Mouse (Mus musculus) testis, postnatal 14 days (tissue): ENCODE measurements around the gene Bbs7.
"Not testable (repeated sequence)": the region's sequence is repeated elsewhere in the genome, so short reads cannot be mapped to it uniquely, and the experiment has no call there.

Experiments
- DNase-seq: peaks from one replicate; pipeline ENCODE4 v3.0.0; 2021; ENCODE audit warnings: low spot score

The Bbs7 gene

DNA sequence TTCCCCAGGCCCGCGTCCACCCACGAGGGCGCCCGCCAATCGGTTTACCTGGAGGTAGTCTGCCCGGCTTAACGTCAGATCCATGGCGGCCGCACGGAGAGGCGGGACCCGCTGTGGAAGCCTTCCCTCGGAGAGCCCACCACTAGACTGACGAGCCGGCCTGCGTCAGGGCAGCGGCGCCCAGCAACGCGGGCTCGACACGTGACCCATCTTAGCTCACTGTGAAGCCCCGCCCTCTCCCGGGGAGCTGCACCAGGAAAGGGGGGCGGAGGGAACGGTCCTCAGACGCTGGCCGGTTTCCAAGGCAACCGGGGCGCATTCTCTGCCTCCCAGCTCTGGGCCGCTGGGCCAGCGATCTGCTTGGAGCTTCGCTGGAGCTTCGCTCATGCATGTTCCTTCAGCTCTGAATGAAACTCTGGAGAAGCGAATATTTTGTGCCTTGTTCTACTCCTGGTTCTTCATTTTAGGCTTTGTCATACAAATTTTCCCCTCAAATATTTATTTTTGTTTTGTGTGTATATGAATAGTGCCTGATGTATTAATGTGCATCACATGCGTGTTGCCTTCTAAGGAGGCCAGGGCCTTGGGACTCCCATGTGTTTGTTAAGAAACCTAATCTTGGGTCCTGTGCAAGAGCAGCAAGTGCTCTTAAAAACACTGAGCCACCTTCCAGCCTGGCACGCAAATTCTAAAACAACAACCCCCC lies at the start of gene Bbs7:
Gene Bbs7 (minus strand): TSS at position 276 of the 706 bp plus-strand sequence.
- DNase-seq: peak; percentile 93

DNA sequence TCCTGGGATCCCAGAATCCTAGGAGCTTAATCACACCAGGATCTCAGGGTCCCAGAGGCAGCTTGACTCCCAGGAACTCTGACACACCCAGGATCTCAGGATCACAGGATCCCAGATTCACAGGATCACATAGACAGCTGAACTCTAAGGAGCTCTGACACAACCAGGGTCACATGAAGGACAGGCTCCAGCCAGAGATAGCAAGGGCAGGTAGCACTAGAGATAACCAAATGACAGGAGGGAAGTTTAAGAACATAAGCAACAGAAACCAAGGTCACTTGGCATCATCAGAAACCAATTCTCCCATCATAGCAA lies 31.9 kb upstream of the Bbs7 start:
- not testable (repeated sequence) for DNase-seq

DNA sequence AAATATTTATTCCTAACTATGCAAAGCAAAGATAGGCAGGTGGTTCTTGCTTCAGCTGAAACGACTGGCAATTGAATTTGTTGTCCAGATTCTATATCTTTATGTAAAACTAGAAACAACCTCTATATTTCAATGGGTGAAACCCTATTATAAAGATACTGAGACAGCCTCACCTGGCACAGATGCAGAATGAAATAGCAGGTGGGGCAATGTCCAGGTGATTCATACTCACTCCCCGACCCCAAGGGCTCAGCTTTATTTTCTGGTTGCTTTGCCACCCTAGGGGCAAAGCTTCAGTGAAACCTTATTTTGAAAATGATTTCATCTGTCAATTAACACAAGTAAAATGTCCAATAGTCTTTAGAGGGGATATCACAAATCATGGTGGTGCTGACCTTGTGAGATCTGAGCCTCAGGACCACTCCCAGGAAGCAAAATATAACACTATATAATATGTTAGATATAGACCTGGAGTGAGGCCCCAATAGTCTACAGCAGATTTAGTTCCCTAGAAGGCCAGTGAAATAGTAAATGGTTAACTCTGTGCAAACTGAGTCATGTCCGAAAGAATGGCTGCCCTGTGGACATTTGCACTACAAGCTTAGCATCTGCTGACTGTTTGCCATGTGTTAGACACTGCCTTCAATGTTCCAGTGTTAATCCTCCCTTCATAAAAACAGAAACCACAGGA lies 31.4 kb upstream of the Bbs7 start:
- DNase-seq: no peak

DNA sequence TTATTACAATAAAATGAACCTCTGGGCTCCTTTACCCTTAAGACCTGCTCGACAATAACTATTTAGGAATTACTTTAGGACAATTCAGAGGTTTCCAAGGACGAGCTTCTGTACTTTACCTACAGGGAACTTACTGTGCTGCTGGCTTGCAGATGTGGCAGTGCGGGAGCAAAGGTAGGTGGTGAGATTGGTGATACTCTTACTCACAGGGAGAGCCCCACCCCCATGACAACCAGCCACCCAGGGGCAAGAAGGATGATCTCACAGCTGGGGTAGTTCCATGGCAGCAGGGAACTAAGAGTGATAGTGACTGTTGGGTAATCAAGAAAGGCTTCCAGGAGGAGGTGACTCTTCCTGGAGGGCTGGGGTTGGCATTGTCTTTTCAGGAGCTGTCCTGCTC lies 30.1 kb upstream of the Bbs7 start:
- DNase-seq: no peak

DNA sequence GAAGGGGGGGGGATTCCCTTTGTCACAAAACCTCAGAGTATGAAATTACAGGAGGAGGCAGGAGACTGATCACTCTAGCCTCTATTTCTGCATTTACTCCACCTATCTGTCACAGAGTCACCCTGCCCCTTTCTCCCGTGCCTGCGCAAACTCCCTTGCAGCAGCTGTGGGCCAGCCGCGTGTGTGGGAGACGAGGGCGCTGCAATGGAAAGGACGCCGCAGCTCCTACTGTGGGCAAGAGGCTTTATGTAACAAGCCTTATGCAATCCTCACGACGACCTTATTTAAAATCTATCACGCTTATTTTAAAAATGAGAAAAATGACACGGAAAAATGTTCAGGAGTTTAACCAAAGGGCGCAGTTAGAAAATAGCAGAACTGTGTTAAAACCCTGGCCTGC lies 29.5 kb upstream of the Bbs7 start:
- no peak for DNase-seq

DNA sequence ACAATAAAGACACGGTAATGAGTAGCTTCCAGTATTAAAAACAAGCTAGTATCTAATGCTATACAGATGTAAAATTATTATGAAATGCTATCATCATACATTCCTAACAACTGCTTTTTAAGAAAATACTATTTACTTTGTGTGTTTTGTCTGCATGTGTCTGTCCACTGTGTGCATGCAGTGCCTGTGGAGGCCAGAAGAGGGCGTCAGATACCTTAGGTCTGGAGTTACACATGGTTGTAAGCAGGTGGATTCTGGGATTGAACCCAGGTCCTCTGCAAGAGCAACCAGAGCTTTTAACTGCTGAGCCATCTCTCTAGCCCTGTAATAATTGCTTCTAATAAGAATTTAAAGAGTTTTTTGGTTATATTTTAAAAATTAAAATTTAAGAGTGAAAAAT lies 27.5 kb upstream of the Bbs7 start:
- DNase-seq: no peak

DNA sequence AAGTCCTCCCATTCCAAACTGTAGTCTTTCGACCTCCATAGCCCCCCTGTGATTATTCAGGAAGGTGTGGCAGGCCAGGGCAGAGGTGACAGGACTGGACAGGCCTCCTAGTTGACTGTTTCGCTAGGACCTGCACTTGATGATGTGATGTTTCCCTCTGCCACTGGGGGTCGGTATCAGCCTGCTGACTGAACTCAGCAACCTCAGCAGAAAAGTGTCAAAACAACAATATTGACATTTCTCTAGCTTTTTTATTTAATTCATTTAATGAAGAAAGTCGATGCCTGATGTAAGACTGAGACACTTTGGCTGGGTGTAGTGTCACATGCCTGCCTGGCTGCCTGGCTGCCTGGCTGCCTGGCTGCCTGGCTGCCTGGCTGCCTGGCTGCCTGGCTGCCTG lies 22.2 kb upstream of the Bbs7 start:
- no peak for DNase-seq

DNA sequence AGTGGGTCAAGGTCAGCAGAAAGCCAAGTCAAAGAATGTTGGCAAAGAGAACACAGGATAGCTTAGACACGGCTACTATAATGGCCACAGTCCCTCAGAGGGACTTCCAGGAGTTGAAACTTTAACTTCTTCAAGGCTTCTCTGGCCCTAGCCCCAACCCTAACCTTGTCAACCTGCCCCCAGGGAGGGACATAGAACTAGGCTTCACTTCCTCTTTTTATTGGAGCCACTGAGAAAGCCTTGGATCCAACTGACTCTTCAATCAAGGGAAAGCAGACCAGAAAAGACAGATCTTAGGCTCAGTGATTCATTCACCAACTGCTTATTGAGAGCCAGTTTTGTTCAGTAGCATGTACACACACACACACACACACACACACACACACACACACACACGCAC lies 13.5 kb upstream of the Bbs7 start:
- DNase-seq: no peak

DNA sequence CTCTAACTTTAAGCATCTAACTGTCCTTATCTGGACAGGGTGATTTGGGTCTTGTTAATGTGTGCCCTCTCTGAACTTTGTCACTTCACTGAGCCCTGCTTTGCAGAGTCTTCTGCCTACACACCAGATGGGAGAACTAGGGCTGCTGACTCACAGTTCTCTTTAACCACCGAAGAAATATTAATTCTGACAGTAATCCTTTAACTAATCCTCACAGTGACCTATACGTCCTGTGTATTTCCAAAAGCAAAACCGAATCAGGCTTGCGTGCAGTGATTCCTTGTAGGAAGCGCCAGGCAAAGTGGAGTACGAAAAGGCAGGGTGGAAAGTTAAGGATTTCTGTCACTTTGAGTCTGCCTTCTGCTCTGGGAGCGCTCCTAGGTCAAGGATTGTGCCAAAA lies 4.9 kb upstream of the Bbs7 start:
- no peak for DNase-seq

DNA sequence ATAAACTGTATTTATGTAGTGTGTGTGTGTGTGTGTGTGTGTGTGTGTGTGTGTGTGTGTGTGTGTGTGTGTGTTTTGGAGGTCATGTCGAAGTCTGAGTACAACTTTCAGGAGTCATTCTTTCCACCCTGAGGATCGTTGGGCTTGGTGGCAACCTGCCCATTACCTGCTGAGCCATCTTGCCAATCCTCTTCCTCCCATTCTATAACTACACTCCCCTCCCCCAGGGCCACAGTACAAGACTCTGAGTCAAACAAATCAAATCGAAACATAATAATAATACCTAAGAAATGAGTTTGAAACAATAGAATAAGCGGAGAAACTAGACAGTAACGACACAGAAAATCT lies 605 bp upstream of the Bbs7 start:
- no peak for DNase-seq

DNA sequence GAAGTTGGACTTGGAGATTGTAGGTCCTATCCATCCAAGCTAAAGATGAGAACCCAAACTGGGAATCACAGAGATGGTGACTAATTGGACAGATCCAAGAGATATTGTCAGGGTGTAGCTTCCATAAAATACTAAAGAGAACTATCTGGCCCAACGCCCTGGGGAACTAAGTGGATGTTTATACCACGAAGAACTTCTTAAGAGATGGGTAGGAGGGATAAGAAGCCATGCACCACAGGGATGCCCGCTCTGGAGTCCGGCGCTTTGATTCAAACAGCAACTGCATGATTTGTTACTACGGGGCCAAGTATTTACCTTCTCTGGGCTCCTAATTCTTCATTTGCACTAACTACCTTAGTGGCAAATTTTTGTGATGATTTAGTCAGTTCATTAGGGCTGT lies 590 bp downstream of the Bbs7 start:
- DNase-seq: no peak

DNA sequence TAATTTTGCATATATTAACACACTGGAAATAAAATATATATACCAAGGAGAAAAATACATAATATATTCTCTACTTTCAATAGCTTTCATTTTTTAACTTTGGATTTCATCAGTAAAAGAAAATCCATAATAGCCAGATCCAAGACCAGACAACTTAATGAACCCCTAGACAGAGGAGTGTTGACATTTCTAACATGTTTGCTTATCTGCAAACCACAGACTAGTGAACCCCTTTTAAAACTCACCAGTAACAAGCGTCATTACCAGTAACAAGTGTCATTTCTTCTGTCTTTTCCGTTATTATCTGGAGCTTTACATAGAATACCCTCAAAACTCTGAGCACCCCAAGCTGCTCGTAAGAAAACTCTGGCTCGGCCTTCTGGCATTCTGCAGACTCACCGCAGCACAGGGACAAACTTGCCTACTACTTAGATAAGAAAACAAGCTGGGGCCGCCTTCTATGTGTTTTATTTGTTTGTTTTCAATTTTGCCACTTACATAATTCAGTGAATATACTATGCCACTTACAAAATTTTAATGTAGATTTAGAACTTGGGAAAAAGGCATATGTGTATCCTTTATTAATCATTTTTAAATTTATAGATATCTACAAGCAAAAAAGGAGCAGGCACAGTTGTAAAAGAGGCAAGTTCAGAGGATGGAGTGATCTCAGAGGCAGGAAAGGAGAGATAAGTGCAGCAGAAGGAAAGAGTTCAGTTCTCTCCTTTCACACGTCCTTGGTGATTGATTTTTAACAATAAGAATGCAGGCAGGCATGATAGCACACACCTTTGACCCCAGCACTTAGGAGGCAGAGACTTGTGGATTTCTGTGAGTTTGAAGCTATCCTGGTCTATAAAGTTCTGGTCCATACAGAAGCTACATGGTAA lies 7.1 kb downstream of the Bbs7 start:
- no peak for DNase-seq

DNA sequence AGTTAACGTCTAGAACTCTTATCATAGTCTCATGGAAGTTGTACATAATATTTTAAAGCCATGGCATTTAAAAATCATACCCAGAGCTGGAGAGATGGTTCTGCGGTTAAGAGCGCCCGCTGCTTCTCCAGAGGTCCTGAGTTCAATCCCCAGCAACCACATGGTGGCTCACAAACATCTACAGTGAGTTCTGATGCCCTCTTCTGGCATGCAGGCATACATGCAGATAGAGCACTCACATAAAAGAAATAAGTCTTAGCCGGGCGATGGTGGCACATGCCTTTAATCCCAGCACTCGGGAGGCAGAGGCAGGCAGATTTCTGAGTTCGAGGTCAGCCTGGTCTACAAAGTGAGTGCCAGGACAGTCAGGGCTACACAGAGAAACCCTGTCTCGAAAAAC lies 13.5 kb downstream of the Bbs7 start:
- not testable (repeated sequence) for DNase-seq

DNA sequence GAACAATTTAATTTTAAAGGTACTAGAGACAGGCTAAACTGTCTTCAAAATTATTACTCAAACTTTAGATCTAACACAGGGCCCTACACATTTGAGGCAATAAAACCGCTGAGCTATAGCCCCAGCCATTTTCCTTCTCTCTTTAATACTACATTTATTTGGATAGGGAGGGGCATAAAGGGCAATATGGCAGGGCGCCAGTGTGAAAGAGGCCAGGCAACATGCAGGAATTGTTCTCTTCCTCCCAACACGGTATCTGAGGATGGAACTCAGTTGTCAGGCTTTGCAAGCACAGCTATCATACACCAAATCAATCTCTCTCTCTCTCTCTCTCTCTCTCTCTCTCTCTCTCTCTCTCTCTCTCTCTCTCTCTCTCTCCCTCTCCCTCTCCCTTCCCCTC lies 14.5 kb downstream of the Bbs7 start:
- DNase-seq: no peak

DNA sequence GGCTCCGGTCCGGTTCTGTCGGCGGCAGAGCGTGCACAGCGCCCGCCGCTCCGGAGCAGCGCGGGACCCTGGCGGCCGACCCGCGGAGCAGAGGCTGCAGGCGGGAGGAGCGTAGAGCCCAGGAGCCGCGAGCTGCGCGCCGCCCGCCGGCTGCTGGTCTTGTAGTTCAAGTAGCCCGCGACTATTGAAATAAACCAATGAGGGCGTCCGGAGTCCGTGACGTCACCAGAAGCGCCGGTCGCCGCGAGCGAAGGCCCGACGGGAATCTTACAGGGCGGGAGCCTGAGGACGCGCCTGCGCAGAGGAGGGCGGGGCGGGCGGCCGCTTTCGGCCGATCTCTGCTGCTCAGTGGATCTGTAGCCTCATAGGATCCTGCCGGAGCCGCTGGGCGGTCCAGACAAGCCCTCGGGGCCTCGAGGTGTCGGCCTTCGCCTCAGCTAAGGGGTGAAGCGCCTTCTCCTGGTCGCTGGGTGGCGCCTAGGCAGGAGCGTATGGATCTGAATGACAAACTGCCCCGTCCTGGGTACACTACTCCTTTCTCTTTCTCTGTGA lies 41.4 kb downstream of the Bbs7 start, which contains the start of gene Ccna2:
Gene Ccna2 (minus strand): TSS at position 324 of the 552 bp plus-strand sequence.
- DNase-seq: peak; percentile 99

DNA sequence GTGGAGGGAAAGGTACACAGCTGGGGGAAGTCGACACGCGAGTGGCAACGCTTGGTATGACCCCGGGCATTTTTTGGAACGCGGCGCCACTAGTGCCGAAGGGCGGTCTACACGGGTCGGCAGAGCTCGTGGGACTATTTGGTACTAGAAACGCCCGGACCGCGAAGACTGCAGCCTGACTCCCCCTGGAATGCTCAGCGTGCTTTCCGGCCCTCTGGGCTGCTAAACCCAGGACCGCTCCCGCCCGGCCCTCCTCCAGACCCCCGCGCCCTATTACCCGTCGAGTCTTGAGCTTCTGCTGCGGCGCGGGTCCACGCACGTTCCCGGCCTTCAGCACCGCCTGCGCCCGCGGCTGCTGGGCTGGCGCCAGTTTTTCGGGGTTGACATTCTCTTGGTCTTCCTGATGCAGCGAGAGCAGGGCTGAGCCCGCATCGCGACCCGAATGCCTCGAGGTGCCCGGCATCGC lies 41.9 kb downstream of the Bbs7 start:
- DNase-seq: no peak

DNA sequence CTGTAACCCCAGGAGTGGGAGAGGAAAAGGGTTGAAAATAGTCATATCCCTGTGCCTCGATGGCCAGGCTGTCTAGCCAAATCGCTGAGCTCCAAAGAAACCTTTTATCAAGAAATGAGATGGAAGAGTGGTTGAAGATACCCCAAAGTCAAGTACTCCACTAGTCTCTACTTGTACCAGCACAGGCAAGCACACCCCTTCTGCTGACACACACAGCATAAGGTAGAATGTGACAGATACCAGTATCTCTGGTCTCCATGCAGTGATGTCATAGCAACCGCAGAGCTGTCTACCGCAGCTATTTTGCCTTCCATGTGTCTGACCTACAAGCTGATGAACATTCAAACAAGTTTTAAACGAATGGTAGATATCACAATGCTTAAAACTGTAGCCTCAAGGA lies 43.4 kb downstream of the Bbs7 start:
- DNase-seq: no peak

DNA sequence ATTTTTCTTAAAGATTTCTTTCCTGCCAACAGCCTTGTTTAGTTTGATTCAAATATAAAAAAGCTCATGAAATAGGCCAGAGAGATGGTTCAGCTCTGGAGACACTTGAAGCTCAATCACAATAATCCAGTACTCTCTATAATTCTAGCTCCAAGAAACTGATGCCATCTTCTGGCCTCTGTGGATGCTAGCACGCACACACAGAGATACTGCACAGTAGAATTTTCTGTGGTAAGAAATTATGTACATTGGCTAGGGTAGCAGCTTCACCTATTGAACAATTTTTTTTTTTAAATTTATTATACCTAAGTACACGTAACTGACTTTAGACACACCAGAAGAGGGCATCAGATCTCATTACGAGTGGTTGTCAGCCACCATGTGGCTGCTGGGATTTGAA lies 49.6 kb downstream of the Bbs7 start:
- DNase-seq: no peak

DNA sequence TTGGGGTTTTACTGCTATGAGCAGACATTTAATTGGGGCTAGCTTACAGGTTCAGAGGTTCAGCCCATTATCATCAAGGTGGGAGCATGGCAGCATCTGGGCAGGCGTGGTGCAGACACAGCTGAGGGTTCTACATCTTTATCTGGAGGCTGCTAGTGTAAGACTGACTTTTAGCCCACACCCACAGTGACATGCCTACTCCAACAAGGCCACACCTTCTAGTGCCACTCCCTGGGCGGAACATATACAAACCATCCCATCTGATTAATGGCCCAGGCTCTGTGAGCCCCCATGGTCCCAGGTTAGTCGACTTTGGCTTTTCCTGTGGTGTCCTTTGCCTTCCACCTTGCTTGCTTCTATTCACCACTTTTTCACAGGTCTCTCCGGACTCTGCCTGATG lies 53.7 kb downstream of the Bbs7 start:
- DNase-seq: no peak

DNA sequence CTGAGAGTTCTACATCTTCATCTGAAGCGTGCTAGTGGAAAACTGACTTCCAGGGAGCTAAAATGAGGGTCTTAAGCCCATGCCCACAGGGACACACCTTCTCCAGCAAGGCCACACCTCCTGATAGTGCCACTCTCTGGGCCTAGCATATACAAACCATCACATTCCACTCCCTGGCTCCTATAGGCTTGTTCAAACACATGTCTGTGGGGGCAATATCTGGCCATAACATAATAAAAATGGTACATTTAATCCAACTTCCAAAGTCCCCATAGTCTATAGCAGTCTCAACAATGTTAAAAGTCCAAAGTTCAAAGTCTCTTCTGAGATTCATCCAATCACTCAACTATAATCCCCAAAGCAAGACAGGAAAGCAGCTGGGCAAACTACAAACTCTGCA lies 55.7 kb downstream of the Bbs7 start:
- DNase-seq: no peak

DNA sequence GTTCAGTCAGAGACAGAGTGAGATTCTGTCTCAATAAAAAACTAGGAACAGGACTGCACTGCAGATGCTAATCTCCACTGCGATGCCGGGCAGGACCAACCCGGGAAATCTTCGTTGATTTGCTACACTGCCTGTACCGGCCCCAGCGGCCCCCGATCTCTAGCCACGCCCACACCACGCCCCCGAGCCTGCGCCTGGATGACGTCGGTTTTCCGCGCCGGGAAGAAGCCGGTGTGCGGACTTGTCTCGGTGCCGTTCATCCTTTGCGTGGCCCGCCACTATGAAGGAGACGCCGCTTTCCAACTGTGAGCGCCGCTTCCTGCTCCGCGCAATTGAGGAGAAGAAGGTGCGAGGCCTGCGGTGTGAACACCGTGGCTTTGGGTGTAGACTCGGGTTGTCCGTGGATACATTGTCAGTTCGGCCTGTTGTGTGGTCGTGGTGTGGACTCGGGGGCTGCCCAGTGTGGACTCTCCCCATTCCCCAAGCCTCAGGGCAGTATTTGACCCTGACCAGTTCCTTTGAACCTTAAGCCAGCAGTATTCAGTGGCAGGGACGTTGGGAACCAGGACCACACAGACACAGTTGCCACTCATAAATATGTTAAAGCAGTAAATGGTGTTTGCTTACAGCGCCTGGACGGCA lies 60.8 kb downstream of the Bbs7 start, which contains the start of gene Exosc9:
Gene Exosc9 (plus strand): TSS at position 201 of the 642 bp plus-strand sequence.
- DNase-seq: peak; percentile 93

DNA sequence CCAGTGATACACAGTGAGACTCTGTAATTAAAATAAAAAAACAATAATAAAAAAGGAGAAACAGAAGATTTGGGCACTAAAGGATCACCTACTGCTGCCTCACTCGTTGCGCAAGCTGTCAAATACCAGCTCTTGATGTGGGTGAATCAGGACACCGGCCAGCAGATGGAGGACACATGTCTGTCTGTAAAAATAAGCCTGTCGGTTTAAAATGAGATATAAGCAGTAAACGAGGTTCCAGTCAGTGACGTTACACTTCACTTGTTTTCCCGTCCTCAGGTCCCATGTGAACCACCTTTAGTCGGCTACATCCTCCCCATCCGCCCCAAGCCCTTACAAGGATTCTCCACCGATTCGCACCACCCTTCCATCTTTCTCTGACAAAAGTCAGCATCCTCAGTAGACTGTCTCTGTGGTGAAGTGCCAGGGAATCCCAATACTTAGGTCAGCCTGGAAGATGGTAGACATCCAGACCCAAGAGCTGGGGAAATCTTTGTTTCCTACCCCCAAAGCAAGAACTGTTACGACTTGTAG lies 61.4 kb downstream of the Bbs7 start:
- peak; percentile 16 for DNase-seq
